Mouse (Mus musculus) adrenal gland, postnatal 4 days (tissue): ENCODE measurements around the gene Pex11g. TPM values are rescaled to one million over a fixed set of nuclear protein-coding genes. Genes with fewer than 3 reads are reported as not detected.

Source experiments
- DNase-seq, 2 experiments: peaks; one replicate each; pipeline ENCODE4 v3.0.0; 2021 to 2022; ENCODE audit warnings: low spot score in 2 of 2, mixed read lengths in 2 of 2
- total RNA-seq, 2 experiments: library from RNA; stranded (reverse); gene quantifications; 2 replicates each; pipeline ENCODE4 v1.2.3; 2021

The Pex11g gene
- total RNA-seq, 2 experiments from 2014 or later = 11.0 to 13.5 TPM

DNA sequence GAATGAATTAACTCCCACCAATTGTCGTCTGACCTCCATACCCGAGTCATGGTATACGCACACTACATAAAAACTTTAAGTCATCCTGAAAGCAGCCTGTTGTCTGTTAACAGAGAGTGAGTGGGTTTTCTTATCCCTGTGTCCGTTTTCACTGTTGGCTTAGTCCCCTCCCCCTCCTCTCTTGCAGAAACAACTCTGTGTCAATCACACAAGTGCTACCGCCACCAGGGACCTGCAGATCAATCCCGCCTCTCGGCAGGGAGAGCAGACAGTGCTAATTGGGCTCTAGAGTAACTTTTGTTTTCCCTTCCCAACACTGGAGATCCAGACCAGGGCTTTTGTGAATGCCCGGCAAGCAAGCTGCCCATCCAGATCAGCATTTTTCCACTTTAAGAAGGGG, 50.0 kb downstream of the Pex11g start:
- no peak for DNase-seq

DNA sequence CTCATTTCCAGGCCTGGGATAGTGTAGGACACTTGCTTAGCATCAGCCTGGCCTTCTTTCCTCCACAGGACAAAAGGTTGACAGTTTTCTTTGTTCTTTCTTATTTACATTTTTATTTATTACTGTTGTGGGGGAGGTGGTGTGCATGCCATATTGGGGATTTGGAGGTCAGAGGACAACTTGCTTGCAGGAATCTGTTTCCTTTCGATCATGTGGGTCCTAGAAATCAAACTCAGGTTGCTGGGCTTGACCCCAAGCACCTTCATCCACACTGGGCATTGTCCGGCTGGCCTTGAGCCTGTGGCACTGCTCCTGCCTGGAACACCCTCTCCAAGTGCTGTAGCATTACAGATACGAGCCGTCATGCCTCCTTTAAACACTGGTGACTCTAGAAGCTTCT, 50.6 kb downstream of the Pex11g start:
- DNase-seq = no peak

DNA sequence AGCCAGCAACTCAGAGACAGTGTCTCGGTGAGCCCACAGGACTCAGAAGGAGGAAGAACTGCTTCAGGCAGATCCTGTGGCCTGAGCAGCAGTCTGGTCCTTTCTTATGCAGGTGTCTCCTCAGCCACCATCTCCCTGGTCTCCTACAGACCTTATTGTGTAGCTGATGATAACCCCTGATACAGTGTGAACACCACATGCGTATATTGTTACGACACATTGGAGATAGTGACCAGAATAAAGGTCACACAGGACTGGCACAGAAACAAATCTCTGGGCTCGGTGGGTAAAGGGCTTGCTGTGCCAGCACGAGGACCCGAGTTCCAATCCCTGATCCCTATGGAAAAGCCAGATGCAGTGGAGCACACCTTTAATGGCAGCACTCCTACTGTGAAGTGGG, 51.8 kb downstream of the Pex11g start:
- DNase-seq = no peak

DNA sequence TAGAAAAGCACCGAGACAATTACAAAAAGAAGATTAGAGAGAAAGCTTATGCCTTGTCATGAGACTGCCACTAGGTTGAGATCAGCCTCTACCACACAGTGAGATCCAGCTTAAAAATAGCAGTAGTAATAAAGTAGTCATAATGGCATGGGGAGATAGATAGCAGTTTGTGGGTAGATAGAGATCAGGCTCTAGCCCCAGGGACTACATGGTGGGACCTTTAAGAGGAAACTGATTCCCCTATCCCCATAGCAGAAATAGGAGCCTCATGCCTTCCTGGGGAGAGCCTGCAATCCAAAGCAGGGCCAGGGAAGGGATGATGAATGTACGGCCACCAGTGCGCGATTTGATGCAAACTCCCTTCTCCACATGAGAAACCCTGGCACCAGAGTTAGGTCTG, 52.2 kb downstream of the Pex11g start:
- DNase-seq = no peak

DNA sequence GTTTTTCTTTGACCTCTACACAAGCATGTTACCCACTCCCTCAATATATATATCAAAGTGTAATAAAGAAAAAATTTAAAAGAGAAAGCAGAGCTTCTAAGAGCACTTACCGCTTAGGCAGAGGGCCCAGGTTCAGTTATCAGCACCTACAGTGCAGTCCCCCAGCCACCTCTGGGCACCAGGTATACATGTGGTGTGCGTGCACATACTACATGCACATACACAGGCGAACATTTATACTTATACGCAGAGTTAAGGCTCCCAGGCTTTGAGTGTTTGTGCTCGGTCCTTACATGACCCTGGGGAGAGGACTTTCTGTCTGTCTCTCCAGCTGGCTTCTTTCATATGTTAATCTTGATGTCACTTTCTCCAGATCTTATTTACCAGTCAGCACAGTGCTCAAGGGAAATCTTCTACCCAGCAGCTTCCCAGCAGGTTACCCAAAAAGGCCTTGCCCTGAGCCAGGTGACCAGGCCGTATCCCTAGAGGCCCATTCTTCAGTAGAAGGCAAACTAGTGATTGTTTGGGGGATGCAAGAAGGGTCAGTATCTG, 52.8 kb downstream of the Pex11g start:
- no peak for DNase-seq

DNA sequence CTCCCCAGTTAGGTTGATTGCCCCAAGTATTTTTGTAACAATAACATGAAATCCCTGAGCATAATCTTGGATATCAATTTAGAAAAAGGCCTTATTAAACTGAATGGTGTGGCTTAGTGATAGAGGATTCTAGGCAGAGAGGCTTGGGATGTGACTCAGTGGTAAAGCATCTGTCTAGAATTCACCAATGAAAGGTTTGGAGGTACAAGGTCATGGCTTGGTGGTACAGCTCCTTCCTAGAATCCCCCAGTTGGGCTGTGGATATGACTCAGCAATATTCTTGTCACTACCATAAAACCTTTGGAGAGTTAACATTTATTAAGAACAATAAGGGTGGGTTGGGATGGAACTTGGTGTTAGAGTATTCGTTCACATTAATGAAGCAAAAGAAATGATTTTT, 54.7 kb downstream of the Pex11g start:
- no peak for DNase-seq

DNA sequence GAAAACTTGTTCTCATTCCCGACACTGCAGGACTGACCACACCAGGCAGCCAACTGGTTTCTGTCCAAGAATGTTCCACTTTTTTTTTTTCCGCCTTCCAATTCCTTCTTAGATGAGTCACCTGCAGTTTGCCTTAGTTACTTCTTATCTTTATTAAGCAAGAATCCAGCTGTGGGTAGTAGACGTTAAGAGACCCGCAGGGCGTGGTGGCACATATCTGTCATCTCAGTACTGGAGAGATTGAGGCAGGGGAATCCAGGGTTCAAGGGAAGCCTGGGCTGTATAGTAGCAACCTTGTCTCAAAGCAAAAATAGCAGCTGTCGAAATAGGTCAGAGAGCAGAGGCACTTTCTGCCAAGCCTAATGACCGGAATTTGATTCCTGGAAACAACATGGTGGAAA, 55.6 kb downstream of the Pex11g start:
- DNase-seq = no peak

DNA sequence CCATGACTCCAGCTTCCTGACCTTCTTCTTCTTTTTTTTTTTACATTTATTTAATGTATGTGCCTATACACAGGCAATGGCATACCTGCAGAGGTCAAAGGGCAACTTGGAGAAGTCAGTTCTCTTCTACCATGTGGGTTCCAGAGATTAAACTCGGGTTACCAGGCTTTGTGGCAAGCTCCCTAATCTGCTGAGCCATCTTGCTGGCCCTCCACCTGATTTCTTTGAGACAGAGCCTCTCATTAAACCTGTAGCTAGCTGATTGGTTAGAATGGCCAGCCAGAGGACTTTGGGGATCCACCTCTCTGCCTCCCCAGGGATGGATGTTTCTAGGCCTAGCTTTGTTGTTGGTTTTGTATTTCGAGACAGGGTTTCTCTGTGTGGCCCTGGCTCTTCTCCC, 56.4 kb downstream of the Pex11g start:
- no peak for DNase-seq

DNA sequence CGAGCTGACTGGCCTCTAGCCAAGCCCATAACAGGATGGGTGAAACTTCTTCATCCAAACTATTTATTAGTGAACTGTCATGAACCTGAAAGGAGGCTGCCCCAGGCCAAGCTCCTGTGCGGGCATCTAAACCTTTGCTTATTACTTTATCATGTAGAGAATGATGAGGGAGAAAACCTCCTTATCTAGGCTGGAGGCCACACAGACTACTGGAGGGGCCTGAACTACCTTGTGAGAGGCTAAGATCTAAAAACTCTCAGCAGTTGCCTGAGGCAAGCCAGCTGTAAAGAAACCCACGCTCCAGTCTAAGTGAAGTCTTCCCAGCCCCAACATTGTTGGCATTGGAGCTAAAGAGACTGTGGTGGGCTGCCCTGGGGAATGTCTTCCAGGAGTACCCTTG, 60.1 kb downstream of the Pex11g start:
- DNase-seq = no peak

Other genes with a start within 250 kb of the Pex11g start
- gene Insr, start 188.1 kb downstream of the Pex11g start, total RNA-seq = 100 to 1,000 TPM; 111 to 112 TPM
- under 1 TPM; 0.51 to 0.56 TPM for gene A430078G23Rik, start 114.3 kb downstream of the Pex11g start, total RNA-seq
- gene Arhgef18, start 74.7 kb downstream of the Pex11g start, total RNA-seq = 10 to 100 TPM; 45.0 to 46.8 TPM
- gene Tex45, start 3.2 kb upstream of the Pex11g start, total RNA-seq = under 1 TPM; 0.25 to 0.56 TPM
- 10 to 100 TPM; 33.7 to 35.6 TPM for gene Zfp358, start 25.5 kb upstream of the Pex11g start, total RNA-seq
- 10 to 100 TPM; 50.5 to 53.2 TPM for gene Mcoln1, start 32.8 kb upstream of the Pex11g start, total RNA-seq
- 10 to 100 TPM; 44.4 to 47.5 TPM for gene Pnpla6, start 47.7 kb upstream of the Pex11g start, total RNA-seq
- under 1 TPM; 0.34 to 0.50 TPM for gene C330021F23Rik, start 100.3 kb upstream of the Pex11g start, total RNA-seq
- gene Camsap3, start 119.6 kb upstream of the Pex11g start, total RNA-seq = 10 to 100 TPM; 14.2 to 18.5 TPM
- 10 to 100 TPM; 48.2 to 48.8 TPM for gene Xab2, start 153.6 kb upstream of the Pex11g start, total RNA-seq
- gene Pet100, start 153.9 kb upstream of the Pex11g start, total RNA-seq = 10 to 100 TPM; 90.1 to 98.4 TPM
- not detected for gene Pcp2, start 157.9 kb upstream of the Pex11g start, total RNA-seq
- gene Stxbp2, start 163.3 kb upstream of the Pex11g start, total RNA-seq = 100 to 1,000 TPM; 107 to 136 TPM
- gene Retn, start 188.1 kb upstream of the Pex11g start, total RNA-seq = 1 to 10 TPM; 1.3 to 1.7 TPM
- 1 to 10 TPM; 1.1 to 1.2 TPM for gene Mcemp1, start 198.1 kb upstream of the Pex11g start, total RNA-seq
- 10 to 100 TPM; 14.8 to 14.9 TPM for gene Fcor, start 204.7 kb upstream of the Pex11g start, total RNA-seq
- gene Trappc5, start 208.6 kb upstream of the Pex11g start, total RNA-seq = 10 to 100 TPM; 21.7 to 23.8 TPM
- under 1 TPM in 1 of 2 experiments, not detected in 1; 0.14 TPM for gene Fcer2a, start 226.5 kb upstream of the Pex11g start, total RNA-seq